Mouse (Mus musculus): Measurements from ENCODE around the gene Ror1.

GRCm38 (mm10) chr4:100286800-100287199 lies 191.2 kb downstream of the Ror1 start:
- TF ChIP-seq CTCF (IDR thresholded peaks at IDR 0.05; ENCODE audit: borderline replicate concordance, extremely low read depth, insufficient read depth, insufficient read length) (no peak), POLR2A (IDR thresholded peaks at IDR 0.05; ENCODE audit: borderline replicate concordance, extremely low read depth, insufficient read depth, insufficient read length, poor library complexity, severe bottlenecking) (no peak)

Data from brain, embryonic 14.5 days (tissue).